Comparison of ENCODE assay signal across 8 mouse cellular contexts in genomic region chr2:165986921-165987453, GRCm38 (mm10). TPM values are rescaled to one million over a fixed set of nuclear protein-coding genes. Genes with fewer than 3 reads are reported as not detected.
A peak's percentile ranks its signal among the peaks of the same experiment; 100 is the strongest.
DNase-seq lines count a peak whose midpoint lies in the region; ATAC-seq and TF ChIP-seq lines count a peak whose summit lies in the region.

No protein-coding gene starts in this region.

- WGBS in embryonic facial prominence, embryonic 12.5 days, result 2% methylated on average over 23 of the region's 23 CpGs
- WGBS in limb, embryonic 14.5 days, result under 1% methylated on average over 15 of the region's 23 CpGs
- WGBS in midbrain, embryonic 13.5 days, result 4% methylated on average over 23 of the region's 23 CpGs

- H3K4me1 ChIP-seq in embryonic facial prominence, embryonic 12.5 days, result peaks cover 3% of the 10 kb centered on the region; the same call in 1 of the 2 replicates
- H3K4me1 ChIP-seq in limb, embryonic 14.5 days (ENCODE audit: control insufficient read depth, insufficient read depth, low read length), result peaks cover 5% of the 10 kb centered on the region; the same call in 1 of the 2 replicates
- peaks cover 7% of the 10 kb centered on the region for H3K4me1 ChIP-seq in midbrain, embryonic 13.5 days (replicated peaks)

- H3K4me3 ChIP-seq in embryonic facial prominence, embryonic 12.5 days, result peak overlapping the region; percentile 36
- peak overlapping the region; percentile 43 for H3K4me3 ChIP-seq in limb, embryonic 14.5 days (replicated peaks; ENCODE audit: low read length)
- H3K4me3 ChIP-seq in midbrain, embryonic 13.5 days (replicated peaks), result peak overlapping the region; percentile 41

- H3K36me3 ChIP-seq in embryonic facial prominence, embryonic 12.5 days, result no peaks in the 10 kb centered on the region
- no peaks in the 10 kb centered on the region for H3K36me3 ChIP-seq in limb, embryonic 14.5 days (ENCODE audit: control insufficient read depth, insufficient read depth, low read length)
- no peaks in the 10 kb centered on the region for H3K36me3 ChIP-seq in midbrain, embryonic 13.5 days

- H3K27ac ChIP-seq in embryonic facial prominence, embryonic 12.5 days, result peak overlapping the region; percentile 80
- peak overlapping the region; percentile 88 for H3K27ac ChIP-seq in limb, embryonic 14.5 days (replicated peaks; ENCODE audit: low read depth, low read length)
- peak overlapping the region; percentile 56; the same call in 1 of the 2 replicates for H3K27ac ChIP-seq in midbrain, embryonic 13.5 days

- DNase-seq in adrenal gland, postnatal 10 days, result peak; percentile 82
- peak; percentile 84 to 89 for DNase-seq in heart, adult 18-20 months
- DNase-seq in kidney, adult 18-20 months, result peak; percentile 87
- peak; percentile 89 for DNase-seq in limb, embryonic 14.5 days (ENCODE audit: low spot score)
- DNase-seq in spleen, postnatal 10 days (ENCODE audit: low spot score in 2 of 2), result peak; percentile 19 to 66

- H3K9me3 ChIP-seq in embryonic facial prominence, embryonic 12.5 days, result no peaks in the 10 kb centered on the region
- H3K9me3 ChIP-seq in limb, embryonic 14.5 days (ENCODE audit: control insufficient read depth, low read length), result no peaks in the 10 kb centered on the region
- no peaks in the 10 kb centered on the region for H3K9me3 ChIP-seq in midbrain, embryonic 13.5 days

- no peak for TF ChIP-seq POLR2A in limb, embryonic 14.5 days (IDR thresholded peaks at IDR 0.05; ENCODE audit: borderline replicate concordance, extremely low read depth, insufficient read depth, insufficient read length)

- H3K9ac ChIP-seq in embryonic facial prominence, embryonic 12.5 days, result peak overlapping the region; percentile 34
- peak overlapping the region; percentile 58 for H3K9ac ChIP-seq in limb, embryonic 14.5 days (ENCODE audit: low read depth, low read length, severe bottlenecking)
- peak overlapping the region; percentile 57 for H3K9ac ChIP-seq in midbrain, embryonic 13.5 days (replicated peaks)

- ATAC-seq in embryonic facial prominence, embryonic 12.5 days (ENCODE audit: insufficient number of reproducible peaks, insufficient read depth, low FRiP score, low TSS enrichment), result peak; percentile 50; the same call in 1 of the 2 replicates
- ATAC-seq in limb, embryonic 14.5 days (ENCODE audit: low FRiP score, low read depth), result peak; percentile 78
- peak; percentile 57 for ATAC-seq in midbrain, embryonic 13.5 days
- no peak for ATAC-seq in monocyte, adult 5-6 weeks (replicated peaks; ENCODE audit: insufficient number of reproducible peaks, low FRiP score, low TSS enrichment, poor library complexity, severe bottlenecking)

- H3K27me3 ChIP-seq in embryonic facial prominence, embryonic 12.5 days, result no peaks in the 10 kb centered on the region
- H3K27me3 ChIP-seq in limb, embryonic 14.5 days (ENCODE audit: control insufficient read depth, insufficient read depth, low read length), result no peaks in the 10 kb centered on the region
- H3K27me3 ChIP-seq in midbrain, embryonic 13.5 days, result no peaks in the 10 kb centered on the region

- peak overlapping the region; percentile 53 for H3K4me2 ChIP-seq in embryonic facial prominence, embryonic 12.5 days (replicated peaks)
- peak overlapping the region; percentile 57 for H3K4me2 ChIP-seq in limb, embryonic 14.5 days (replicated peaks; ENCODE audit: low read depth, low read length, severe bottlenecking)
- H3K4me2 ChIP-seq in midbrain, embryonic 13.5 days (replicated peaks), result peak overlapping the region; percentile 66

RNA-seq across cellular contexts. Expression of gene Ncoa3, which starts 5.4 kb away (rescaled TPM):
- total RNA-seq in adrenal gland, postnatal 10 days (2021), result 10 to 100 TPM; 24.1 to 31.7 TPM
- 16.6 and 17.4 TPM in 2 replicates for polyA plus RNA-seq in embryonic facial prominence, embryonic 12.5 days (2016; fragmentation: Nextera tagmentation; extraction: Ambion mirVana)
- 10 to 100 TPM; 29.2 to 30.2 TPM for total RNA-seq in heart, adult 18-20 months (2021)
- 25.5 and 34.7 TPM in 2 replicates for polyA plus RNA-seq in limb, embryonic 14.5 days (2012; rRNA removed)
- 17.8 and 20.0 TPM in 2 replicates for polyA plus RNA-seq in limb, embryonic 14.5 days (2014; fragmentation: Nextera tagmentation; extraction: Ambion mirVana)
- 14.3 and 14.4 TPM in 2 replicates for polyA plus RNA-seq in midbrain, embryonic 13.5 days (2015; fragmentation: Nextera tagmentation; extraction: Ambion mirVana)
- 73.0 to 105 TPM (median 76.8 TPM) in 3 replicates for total RNA-seq in monocyte, adult 5-6 weeks (2017)
